Mouse (Mus musculus) liver, postnatal 0 days (tissue): ENCODE measurements around the gene Phf12.

Source experiments
- CTCF ChIP-seq: sonication (generic); IDR thresholded peaks from 2 replicates; pipeline ENCODE4 v1.5.1; 2016; ENCODE audit warnings: antibody characterized with exemption, low read depth
- EP300 ChIP-seq: IDR thresholded peaks from 2 replicates; pipeline ENCODE4 v1.6.1; 2016; ENCODE audit warnings: antibody characterized with exemption, low read depth, mild to moderate bottlenecking

DNA sequence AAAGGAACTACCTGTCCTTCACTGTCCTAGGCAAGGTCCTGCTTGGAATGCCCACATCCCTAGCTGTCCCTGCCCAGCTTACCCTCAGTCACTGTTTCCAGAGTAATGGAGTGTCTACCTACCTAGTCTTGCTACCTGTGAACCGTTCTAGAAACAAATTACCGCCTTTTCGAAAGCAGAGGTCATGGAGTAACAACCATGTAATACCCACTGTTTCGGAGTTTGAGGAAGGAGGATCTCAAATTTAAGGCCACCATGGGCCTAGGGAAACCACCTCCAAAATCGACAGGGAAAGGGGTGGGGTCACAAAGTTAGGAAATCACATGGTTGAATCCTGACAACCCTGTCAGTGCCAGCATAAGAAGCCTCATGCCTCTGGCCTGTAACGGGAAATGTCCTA is 48.8 kb downstream of the Phf12 start:
- TF ChIP-seq CTCF (no peak), EP300 (no peak)
